ENCODE assay signal across 23 mouse cellular contexts in the genomic region with DNA sequence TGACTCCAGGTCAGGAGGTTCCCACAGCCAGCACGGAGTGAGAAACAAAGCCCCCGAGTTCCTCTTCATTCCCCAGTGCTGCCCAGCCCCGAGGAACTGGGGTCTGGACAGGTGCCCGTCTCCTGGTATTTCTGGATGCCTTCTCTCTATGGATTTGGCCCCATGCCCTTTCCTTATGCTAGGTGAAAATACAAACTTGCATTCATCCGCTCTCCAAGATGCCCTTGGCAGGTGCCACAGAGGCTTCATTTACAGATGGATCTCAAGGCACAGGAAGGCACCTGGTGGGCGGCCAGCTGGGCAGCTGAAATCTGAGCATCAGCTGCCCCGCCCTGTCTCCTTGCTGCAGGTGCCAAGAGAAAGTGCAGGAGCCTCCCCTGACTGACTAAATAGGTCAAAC. TPM values are rescaled to one million over a fixed set of nuclear protein-coding genes. Genes with fewer than 3 reads are reported as not detected.
DNase-seq lines count a peak whose midpoint lies in the region; ATAC-seq and TF ChIP-seq lines count a peak whose summit lies in the region.
"Had no signal": no experiment of that assay in that cellular context is flagged by ENCODE, and none has a peak within 500 bp of the region (broad histone marks: within the 10 kb centered on the region; RNA-seq: fewer than 3 reads in every experiment).

No protein-coding gene starts in this region.

- intact Hi-C loops in gastrocnemius, postnatal 36 days (cut with DNase I) = no loop called here

- no peak for TF ChIP-seq POLR2A in cerebellum, adult 2 months (IDR thresholded peaks at IDR 0.05; ENCODE audit: borderline replicate concordance, insufficient read depth, low read length)

- no peak overlapping the region for H3K9ac ChIP-seq in embryonic facial prominence, embryonic 14.5 days (ENCODE audit: low read depth, low read length)
- no peak overlapping the region for H3K9ac ChIP-seq in midbrain, embryonic 14.5 days (replicated peaks; ENCODE audit: low read length)
- H3K9ac ChIP-seq: forebrain, postnatal 0 days; liver, embryonic 15.5 days; neural tube, embryonic 12.5 days had no signal

- H3K36me3 ChIP-seq in embryonic facial prominence, embryonic 14.5 days (ENCODE audit: control insufficient read depth, insufficient read depth, low read length) = no peaks in the 10 kb centered on the region
- H3K36me3 ChIP-seq in embryonic facial prominence, embryonic 10.5 days (replicated peaks) = no peaks in the 10 kb centered on the region
- H3K36me3 ChIP-seq in midbrain, embryonic 10.5 days = no peaks in the 10 kb centered on the region
- no peaks in the 10 kb centered on the region for H3K36me3 ChIP-seq in midbrain, embryonic 14.5 days (ENCODE audit: control insufficient read depth, insufficient read depth, low read length)
- H3K36me3 ChIP-seq: limb, embryonic 10.5 days; liver, embryonic 15.5 days; neural tube, embryonic 12.5 days had no signal

- TF ChIP-seq CTCF in cerebellum, adult 2 months (IDR thresholded peaks at IDR 0.05; ENCODE audit: borderline replicate concordance, insufficient read depth, low read depth, low read length) = no peak

- no peak overlapping the region for H3K4me3 ChIP-seq in embryonic facial prominence, embryonic 14.5 days (ENCODE audit: low read depth, low read length)
- H3K4me3 ChIP-seq in embryonic facial prominence, embryonic 10.5 days = no peak overlapping the region
- no peak overlapping the region for H3K4me3 ChIP-seq in midbrain, embryonic 10.5 days
- H3K4me3 ChIP-seq in midbrain, embryonic 14.5 days (replicated peaks; ENCODE audit: low read depth, low read length) = no peak overlapping the region
- H3K4me3 ChIP-seq in cerebellum, adult 2 months (replicated peaks; ENCODE audit: insufficient read depth, low read depth, low read length) = no peak overlapping the region
- H3K4me3 ChIP-seq: limb, embryonic 10.5 days; liver, embryonic 15.5 days; neural tube, embryonic 12.5 days had no signal

- no peaks in the 10 kb centered on the region for H3K9me3 ChIP-seq in embryonic facial prominence, embryonic 14.5 days (ENCODE audit: control insufficient read depth, low read length)
- no peaks in the 10 kb centered on the region for H3K9me3 ChIP-seq in embryonic facial prominence, embryonic 10.5 days
- peaks cover 7% of the 10 kb centered on the region; the same call in 1 of the 2 replicates for H3K9me3 ChIP-seq in midbrain, embryonic 10.5 days (replicated peaks)
- H3K9me3 ChIP-seq in midbrain, embryonic 14.5 days (ENCODE audit: control insufficient read depth, low read length) = no peaks in the 10 kb centered on the region
- H3K9me3 ChIP-seq: neural tube, embryonic 12.5 days had no signal

- H3K4me1 ChIP-seq in embryonic facial prominence, embryonic 14.5 days (ENCODE audit: control insufficient read depth, insufficient read depth, low read length) = no peaks in the 10 kb centered on the region
- no peaks in the 10 kb centered on the region for H3K4me1 ChIP-seq in embryonic facial prominence, embryonic 10.5 days
- H3K4me1 ChIP-seq in midbrain, embryonic 10.5 days = peaks cover 36% of the 10 kb centered on the region
- peaks cover 21% of the 10 kb centered on the region for H3K4me1 ChIP-seq in midbrain, embryonic 14.5 days (ENCODE audit: control insufficient read depth, insufficient read depth, low read length)
- peaks cover 48% of the 10 kb centered on the region for H3K4me1 ChIP-seq in cerebellum, adult 2 months (ENCODE audit: control insufficient read depth, insufficient read depth, low read length)
- H3K4me1 ChIP-seq: limb, embryonic 10.5 days; liver, embryonic 15.5 days; neural tube, embryonic 12.5 days had no signal

- no peaks in the 10 kb centered on the region for H3K27me3 ChIP-seq in embryonic facial prominence, embryonic 14.5 days (replicated peaks; ENCODE audit: control insufficient read depth, insufficient read depth, low read length)
- no peaks in the 10 kb centered on the region for H3K27me3 ChIP-seq in embryonic facial prominence, embryonic 10.5 days (replicated peaks; ENCODE audit: low read depth, poor library complexity, severe bottlenecking)
- H3K27me3 ChIP-seq in midbrain, embryonic 10.5 days (ENCODE audit: low read depth, poor library complexity, severe bottlenecking) = no peaks in the 10 kb centered on the region
- H3K27me3 ChIP-seq in midbrain, embryonic 14.5 days (ENCODE audit: control insufficient read depth, insufficient read depth, low read length) = no peaks in the 10 kb centered on the region
- no peaks in the 10 kb centered on the region for H3K27me3 ChIP-seq in cerebellum, adult 2 months (ENCODE audit: control insufficient read depth, insufficient read depth, low read length)
- H3K27me3 ChIP-seq: liver, embryonic 15.5 days; neural tube, embryonic 12.5 days had no signal

- WGBS in embryonic facial prominence, embryonic 14.5 days = 60% methylated on average over 7 of the region's 7 CpGs
- WGBS in embryonic facial prominence, embryonic 10.5 days = 75% methylated on average over 7 of the region's 7 CpGs
- 64% methylated on average over 7 of the region's 7 CpGs for WGBS in midbrain, embryonic 10.5 days
- WGBS in midbrain, embryonic 14.5 days = 50% methylated on average over 7 of the region's 7 CpGs
- 8% methylated on average over 7 of the region's 7 CpGs for WGBS in cerebellum, adult 2 months

- 0 out of 2 replicates have a peak, but pooled peaks have one; percentile 37 for ATAC-seq in embryonic facial prominence, embryonic 14.5 days (ENCODE audit: low read depth)
- no peak for ATAC-seq in midbrain, embryonic 14.5 days (ENCODE audit: low FRiP score, low TSS enrichment)
- no peak for ATAC-seq in megakaryocyte progenitor cell, adult 5-6 weeks (replicated peaks; ENCODE audit: poor library complexity)
- ATAC-seq: forebrain, postnatal 0 days; intestine, postnatal 0 days had no signal

- H3K4me2 ChIP-seq in embryonic facial prominence, embryonic 14.5 days (ENCODE audit: low read depth, low read length) = no peak overlapping the region
- H3K4me2 ChIP-seq in midbrain, embryonic 14.5 days (ENCODE audit: low read length) = no peak overlapping the region
- H3K4me2 ChIP-seq: liver, embryonic 15.5 days; midbrain, embryonic 11.5 days; neural tube, embryonic 12.5 days had no signal

- DNase-seq in embryonic facial prominence, embryonic 14.5 days (ENCODE audit: low spot score) = peak; percentile 26
- no peak for DNase-seq in embryonic facial prominence, embryonic 10.5 days (ENCODE audit: low spot score)
- DNase-seq in midbrain, embryonic 10.5 days (ENCODE audit: low spot score) = no peak
- no peak for DNase-seq in midbrain, embryonic 14.5 days
- peak; percentile 92 to 97 for DNase-seq in cerebellum, adult 2 months
- peak; percentile 92 to 95 for DNase-seq in cerebellum, postnatal 25 days
- DNase-seq in gastrocnemius, postnatal 36 days = no peak
- DNase-seq: adrenal gland, postnatal 10 days; forebrain, postnatal 0 days; gastrocnemius, postnatal 14 days; heart, adult 18-20 months; kidney, postnatal 4 days; liver; lung, postnatal 4 days; right cerebral cortex, adult 18-20 months; thymus, adult 18-20 months; thymus, postnatal 36 days had no signal

- no peak overlapping the region for H3K27ac ChIP-seq in embryonic facial prominence, embryonic 14.5 days (replicated peaks; ENCODE audit: low read depth, low read length)
- H3K27ac ChIP-seq in embryonic facial prominence, embryonic 10.5 days (replicated peaks) = no peak overlapping the region
- H3K27ac ChIP-seq in midbrain, embryonic 10.5 days (replicated peaks) = peak overlapping the region; percentile 64; the same call in 1 of the 2 replicates
- no peak overlapping the region; the same call in 1 of the 2 replicates for H3K27ac ChIP-seq in midbrain, embryonic 14.5 days (replicated peaks; ENCODE audit: low read depth, low read length)
- peak overlapping the region; percentile 80 for H3K27ac ChIP-seq in cerebellum, adult 2 months (ENCODE audit: insufficient read depth, low read length)
- H3K27ac ChIP-seq: limb, embryonic 10.5 days; liver, embryonic 15.5 days; neural tube, embryonic 12.5 days had no signal

RNA-seq across cellular contexts. Expression of a gene that starts 23.9 kb away (rescaled TPM):
- polyA plus RNA-seq in embryonic facial prominence, embryonic 14.5 days (2014; fragmentation: Nextera tagmentation; extraction: Ambion mirVana) = 1.7 and 2.8 TPM in 2 replicates
- polyA plus RNA-seq in embryonic facial prominence, embryonic 10.5 days (2016; fragmentation: Nextera tagmentation; extraction: Ambion mirVana) = 2.0 and 2.2 TPM in 2 replicates
- 9.5 and 19.8 TPM in 2 replicates for polyA plus RNA-seq in midbrain, embryonic 10.5 days (2016; fragmentation: Nextera tagmentation; extraction: Ambion mirVana)
- polyA plus RNA-seq in midbrain, embryonic 14.5 days (2014; fragmentation: Nextera tagmentation; extraction: Ambion mirVana) = 64.9 and 77.6 TPM in 2 replicates
- 55.2 and 63.4 TPM in 2 replicates for polyA plus RNA-seq in cerebellum, adult 2 months (2012; rRNA removed)
- total RNA-seq in gastrocnemius, postnatal 36 days (2021) = under 1 TPM in 1 of 2 experiments, not detected in 1; 0.18 TPM
- not detected in 2 replicates for total RNA-seq in megakaryocyte progenitor cell, adult 5-6 weeks (2015)
- total RNA-seq in megakaryocyte progenitor cell, adult 5-6 weeks (2017) = not detected in 2 replicates

Comparison
In these comparisons a context has a peak if more than half of its experiments do, and no peak if none do; other contexts are left out.
1. DNase-seq: peak in embryonic facial prominence, embryonic 14.5 days (single experiment), cerebellum, adult 2 months (2 of 2) and cerebellum, postnatal 25 days (2 of 2); none in embryonic facial prominence, embryonic 10.5 days (single experiment), midbrain, embryonic 10.5 days (single experiment), midbrain, embryonic 14.5 days (single experiment) and gastrocnemius, postnatal 36 days (0 of 2).
2. H3K27ac ChIP-seq: peak in midbrain, embryonic 10.5 days (single experiment) and cerebellum, adult 2 months (single experiment); none in embryonic facial prominence, embryonic 14.5 days (single experiment), embryonic facial prominence, embryonic 10.5 days (single experiment) and midbrain, embryonic 14.5 days (single experiment).